Mouse (Mus musculus) neutrophil, adult 5-6 weeks (primary cell): ENCODE data around the gene Caap1. TPM values are rescaled to one million over a fixed set of nuclear protein-coding genes. Genes with fewer than 3 reads are reported as not detected.
A peak's percentile ranks its signal among the peaks of the same experiment; 100 is the strongest.

Source experiments
- ATAC-seq: fragments of 151-379, 151-347 bp; 2 replicates; pipeline ENCODE4 v1.8.0; 2017; ENCODE audit warnings: mild to moderate bottlenecking, moderate TSS enrichment; ENCODE audit not compliant: insufficient number of reproducible peaks, poor library complexity, low FRiP score, severe bottlenecking; ENCODE audit errors: extremely low read depth
- total RNA-seq: library from RNA; stranded (forward); fragments of 200-1000 nt; gene quantifications from 2 replicates; pipeline ENCODE4 v1.2.3, GENCODE M21; 2017

Gene Caap1
- total RNA-seq, 1 experiment from 2014 or later, result 19.4 TPM

DNA sequence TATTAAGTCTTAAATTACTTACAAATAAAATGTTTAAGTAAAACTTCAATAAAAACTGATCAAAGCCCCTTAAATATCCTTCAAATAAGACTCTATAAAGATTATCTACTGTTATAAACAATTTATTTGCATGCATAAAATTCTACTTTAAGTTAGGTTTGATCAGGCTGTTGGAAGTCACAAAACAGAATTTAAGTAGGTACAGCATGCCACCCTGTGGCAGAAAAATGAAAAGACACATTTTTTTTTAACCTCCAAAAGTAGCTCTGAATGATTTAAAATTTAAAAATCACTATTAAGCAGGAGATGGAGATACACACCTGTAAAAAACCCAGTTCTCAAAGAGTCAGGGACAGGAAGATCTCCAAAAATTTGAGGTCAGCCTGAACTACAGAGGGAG lies 33.3 kb downstream of the Caap1 start:
- no peak for ATAC-seq

DNA sequence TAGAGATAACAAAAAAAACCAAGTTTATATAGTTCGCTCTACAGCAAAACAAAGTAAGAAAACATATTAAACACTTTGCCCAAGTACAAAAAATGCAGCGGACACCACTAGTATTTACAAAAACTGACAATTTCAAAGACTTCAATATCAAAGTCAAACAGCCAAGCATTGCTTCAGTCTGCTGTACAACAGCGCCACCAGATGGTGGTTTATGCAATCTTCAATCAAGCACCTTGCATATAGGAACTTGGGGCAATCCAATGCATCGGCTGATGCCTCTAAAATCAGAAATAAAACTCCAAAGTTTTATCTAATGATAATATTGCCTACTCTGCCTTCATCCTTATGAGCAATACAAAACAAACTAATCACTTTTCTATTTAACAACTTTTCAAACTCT lies 39.0 kb downstream of the Caap1 start:
- 0 out of 2 replicates have a peak, but pooled peaks have one; percentile 33 for ATAC-seq

DNA sequence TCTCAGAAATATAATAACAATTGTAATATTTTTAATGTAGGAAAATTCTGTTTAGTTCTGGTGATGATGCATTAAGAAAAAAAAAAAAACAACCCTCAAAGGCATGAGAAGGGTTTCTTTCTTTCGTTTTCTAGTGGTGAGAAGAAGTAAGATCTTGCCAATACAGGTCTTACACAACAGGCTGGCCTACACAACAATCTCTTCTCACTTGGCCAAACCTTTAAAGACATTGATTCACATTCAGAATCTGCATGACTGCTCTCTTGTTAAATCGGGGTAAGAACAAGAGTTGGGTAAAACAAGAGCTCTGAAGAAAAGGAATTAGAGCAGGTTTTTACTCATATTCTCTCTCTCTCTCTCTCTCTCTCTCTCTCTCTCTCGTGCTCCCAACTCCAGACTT lies 41.2 kb downstream of the Caap1 start:
- ATAC-seq, result no peak

DNA sequence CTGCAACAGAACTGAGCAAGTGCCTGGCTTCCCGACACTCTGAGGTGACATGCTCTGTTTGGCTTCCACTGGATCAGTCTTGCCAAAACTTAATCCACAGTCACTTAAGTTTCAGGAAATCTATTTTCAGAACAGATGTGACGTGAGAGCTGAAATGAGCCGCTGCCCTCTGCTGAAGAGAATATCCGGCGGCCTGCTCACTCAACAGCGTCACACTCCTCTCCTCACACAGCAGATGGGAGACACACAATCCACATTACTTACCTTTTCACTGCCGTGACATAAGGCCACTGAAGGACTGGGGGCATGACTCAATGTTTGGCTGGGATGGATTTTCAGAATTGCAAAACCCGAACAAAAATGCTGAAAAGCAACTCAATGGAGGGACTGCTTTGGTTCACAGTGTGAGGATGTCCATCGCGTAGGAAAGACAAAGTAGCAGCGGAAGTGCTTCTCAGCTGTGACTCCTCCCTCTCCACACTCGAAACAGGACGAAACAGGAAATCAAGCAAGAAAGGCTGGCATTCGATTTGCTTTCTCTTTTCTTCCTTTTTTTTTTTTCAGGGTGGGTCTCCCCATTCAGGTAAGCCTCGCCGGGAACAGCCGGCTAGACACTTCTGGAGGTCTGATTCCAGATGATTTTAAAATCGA lies 79.7 kb downstream of the Caap1 start:
- ATAC-seq, result no peak

DNA sequence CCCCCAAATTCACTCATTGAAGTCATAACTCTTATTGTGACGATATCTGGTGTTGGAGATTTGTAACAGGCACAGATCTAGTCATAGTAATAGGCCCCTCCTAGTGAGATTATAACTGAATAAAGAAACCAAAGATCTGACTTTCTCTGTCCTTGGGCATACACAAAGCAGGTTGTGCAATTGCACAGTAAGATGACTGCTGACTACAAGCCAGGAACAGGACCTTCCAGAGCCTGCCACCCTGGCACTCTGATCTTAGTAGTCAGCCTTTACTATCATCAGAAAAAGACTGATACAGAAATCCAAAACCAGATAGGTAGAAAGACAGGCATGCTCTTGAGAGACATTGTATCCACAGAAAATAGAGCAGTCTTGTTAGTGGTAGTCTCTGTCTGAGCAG lies 83.3 kb downstream of the Caap1 start:
- ATAC-seq, result no peak

DNA sequence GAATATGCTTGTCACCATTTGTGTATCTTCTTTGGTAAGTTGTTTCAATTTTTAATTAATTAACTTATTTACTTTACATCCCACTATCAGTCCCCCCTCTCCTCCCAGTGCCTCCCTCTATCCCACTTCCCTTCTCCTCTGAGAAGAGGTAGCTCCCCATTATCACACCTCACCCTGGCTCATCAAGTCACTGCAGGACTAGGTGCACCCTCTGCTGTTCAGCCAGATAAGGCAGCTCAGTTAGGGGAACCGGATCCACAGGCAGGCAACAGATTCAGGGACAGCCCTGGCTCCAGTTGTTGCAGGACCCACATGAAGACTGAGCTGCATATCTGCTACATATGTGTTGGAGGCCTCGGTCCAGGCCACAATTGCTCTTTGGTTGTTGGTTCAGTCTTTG lies 97.2 kb downstream of the Caap1 start:
- no peak for ATAC-seq

DNA sequence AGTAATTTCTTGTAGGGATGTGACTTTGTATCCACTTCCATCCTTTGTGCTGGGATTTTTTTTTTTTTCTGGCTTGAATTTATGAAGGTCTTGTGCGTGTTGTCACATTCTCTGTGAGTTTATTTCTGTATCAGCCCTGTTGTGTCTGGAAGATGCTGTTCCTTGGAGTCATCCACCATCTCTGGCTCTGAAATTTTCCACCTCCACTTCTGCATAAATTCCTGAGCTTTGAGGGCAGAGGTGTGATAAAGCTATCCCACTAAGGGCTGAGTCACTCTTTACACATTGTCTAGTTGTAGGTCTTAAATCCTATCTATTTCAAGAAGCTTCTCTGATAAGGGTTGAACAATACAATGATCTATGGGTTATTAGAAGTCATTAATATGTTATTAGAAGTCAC lies 101.7 kb downstream of the Caap1 start:
- ATAC-seq, result no peak

Other genes starting within 250 kb of the Caap1 start
- not detected in 2 replicates for gene Gm10306, start 250 bp downstream of the Caap1 start, total RNA-seq
- gene Plaa, start 46.4 kb upstream of the Caap1 start, total RNA-seq, result 64.2 and 78.0 TPM in 2 replicates
- 3.9 and 7.2 TPM in 2 replicates for gene Ift74, start 57.7 kb upstream of the Caap1 start, total RNA-seq
- gene Lrrc19, start 93.3 kb upstream of the Caap1 start, total RNA-seq, result not detected in 2 replicates
- not detected in 2 replicates for gene Tek, start 182.5 kb upstream of the Caap1 start, total RNA-seq